Mouse (Mus musculus) liver, embryonic 13.5 days (tissue): ENCODE measurements at regions not wholly inside any gene's neighbourhood (a gene's known extent, or its start where the extent isn't known, plus 50 kb on each side); places are given as distances from the start of the nearest gene placed in this dataset.
A peak's percentile ranks its signal among the peaks of the same experiment; 100 is the strongest.

Experiments used
- ATAC-seq: fragments of 200-750 bp; cut with Nextera tagmentation; 2 replicates; pipeline ENCODE4 v1.8.0; 2017; ENCODE audit warnings: low read depth, mild to moderate bottlenecking, moderate number of reproducible peaks, moderate library complexity
- DNase-seq: peaks from one replicate; pipeline ENCODE4 v3.0.0; 2022
- H3K27ac ChIP-seq: fragments of 300-500 bp; sonication (generic); 2 replicates; pipeline ENCODE4 v1.5.1; 2015; ENCODE audit warnings: moderate library complexity, mild to moderate bottlenecking, inconsistent platforms
- H3K27me3 ChIP-seq: fragments of 300-500 bp; sonication (generic); 2 replicates; pipeline ENCODE4 v1.6.1; 2015; ENCODE audit warnings: mild to moderate bottlenecking, inconsistent platforms
- H3K36me3 ChIP-seq: fragments of 300-500 bp; sonication (generic); 2 replicates; pipeline ENCODE4 v1.6.1; 2015; ENCODE audit warnings: mild to moderate bottlenecking, inconsistent platforms
- H3K4me1 ChIP-seq: fragments of 300-500 bp; sonication (generic); replicated peaks from 2 replicates; pipeline ENCODE4 v1.6.1; 2015; ENCODE audit warnings: inconsistent platforms
- H3K4me2 ChIP-seq: fragments of 300-500 bp; sonication (generic); 2 replicates; pipeline ENCODE4 v1.6.1; 2015; ENCODE audit warnings: inconsistent platforms, mild to moderate bottlenecking, moderate library complexity
- H3K4me3 ChIP-seq: fragments of 300-500 bp; sonication (generic); replicated peaks from 2 replicates; pipeline ENCODE4 v1.5.1; 2015; ENCODE audit warnings: mild to moderate bottlenecking, inconsistent platforms
- H3K9ac ChIP-seq: fragments of 300-500 bp; sonication (generic); 2 replicates; pipeline ENCODE4 v1.6.1; 2015; ENCODE audit warnings: mild to moderate bottlenecking, inconsistent platforms
- H3K9me3 ChIP-seq: fragments of 300-500 bp; sonication (generic); replicated peaks from 2 replicates; pipeline ENCODE4 v1.6.1; 2016; ENCODE audit warnings: inconsistent platforms
- WGBS: fragments of 180-500 bp; shearing (Covaris S2); methylation state at CpG from one replicate; pipeline ENCODE4 v1.1.7; 2015; ENCODE audit not compliant: insufficient replicate concordance; 5-methylcytosine and 5-hydroxymethylcytosine counted together

- Histone ChIP-seq H3K4me3 (no peak overlapping the region), H3K36me3 (no peaks in the 10 kb centered on the region), H3K9me3 (no peaks in the 10 kb centered on the region), H3K4me1 (no peaks in the 10 kb centered on the region), H3K9ac (no peak overlapping the region), H3K27ac (peak overlapping the region; percentile 71), H3K4me2 (no peak overlapping the region), H3K27me3 (no peaks in the 10 kb centered on the region)
- DNase-seq, result no peak
- ATAC-seq, result 0 out of 2 replicates have a peak, but pooled peaks have one; percentile 39
- 35% methylated on average over 6 of the region's 6 CpGs for WGBS
These were observed 227.8 kb upstream of the Prox1 start for GRCm38 (mm10) chr1:190398308-190398707.

GRCm38 (mm10) chr1:190397811-190398210 lies 227.3 kb upstream of the Prox1 start:
- Histone ChIP-seq H3K9me3 (no peaks in the 10 kb centered on the region), H3K4me1 (no peaks in the 10 kb centered on the region), H3K27me3 (no peaks in the 10 kb centered on the region), H3K36me3 (no peaks in the 10 kb centered on the region), H3K9ac (no peak overlapping the region), H3K27ac (peak overlapping the region; percentile 71), H3K4me3 (no peak overlapping the region), H3K4me2 (no peak overlapping the region)
- WGBS, result 32% methylated on average over 2 of the region's 2 CpGs
- ATAC-seq (peak; percentile 65; the same call in 1 of the 2 replicates), DNase-seq (no peak)

- DNase-seq, result no peak
- Histone ChIP-seq H3K36me3 (no peaks in the 10 kb centered on the region), H3K4me2 (no peak overlapping the region), H3K4me1 (no peaks in the 10 kb centered on the region), H3K9me3 (no peaks in the 10 kb centered on the region), H3K4me3 (no peak overlapping the region), H3K27ac (no peak overlapping the region), H3K9ac (no peak overlapping the region), H3K27me3 (no peaks in the 10 kb centered on the region)
- WGBS, result 57% methylated on average over 6 of the region's 6 CpGs
- ATAC-seq, result no peak
These were observed 222.5 kb upstream of the Prox1 start for GRCm38 (mm10) chr1:190393061-190393460.

GRCm38 (mm10) chr1:190388853-190389252 lies 218.3 kb upstream of the Prox1 start:
- H3K4me3 ChIP-seq, result no peak overlapping the region
- H3K27ac ChIP-seq, result no peak overlapping the region
- H3K9me3 ChIP-seq, result no peaks in the 10 kb centered on the region
- no peaks in the 10 kb centered on the region for H3K4me1 ChIP-seq
- no peaks in the 10 kb centered on the region for H3K36me3 ChIP-seq
- no peaks in the 10 kb centered on the region for H3K27me3 ChIP-seq
- 57% methylated on average over 4 of the region's 4 CpGs for WGBS
- no peak for ATAC-seq
- H3K4me2 ChIP-seq, result no peak overlapping the region
- no peak for DNase-seq
- no peak overlapping the region for H3K9ac ChIP-seq

- no peak overlapping the region for H3K4me3 ChIP-seq
- no peak overlapping the region for H3K4me2 ChIP-seq
- H3K9ac ChIP-seq, result no peak overlapping the region
- WGBS, result 71% methylated on average over 12 of the region's 12 CpGs
- no peaks in the 10 kb centered on the region for H3K36me3 ChIP-seq
- no peaks in the 10 kb centered on the region for H3K9me3 ChIP-seq
- DNase-seq (no peak), ATAC-seq (no peak)
- H3K27me3 ChIP-seq, result no peaks in the 10 kb centered on the region
- no peak overlapping the region for H3K27ac ChIP-seq
- H3K4me1 ChIP-seq, result no peaks in the 10 kb centered on the region
These were observed 214.0 kb upstream of the Prox1 start for GRCm38 (mm10) chr1:190384555-190384954.

GRCm38 (mm10) chr1:190383256-190383838 lies 212.8 kb upstream of the Prox1 start:
- ATAC-seq, result no peak
- DNase-seq, result no peak

GRCm38 (mm10) chr1:190380151-190380550 lies 209.6 kb upstream of the Prox1 start:
- H3K4me2 ChIP-seq, result no peak overlapping the region
- DNase-seq (no peak), ATAC-seq (no peak)
- H3K9me3 ChIP-seq, result no peaks in the 10 kb centered on the region
- no peak overlapping the region for H3K9ac ChIP-seq
- H3K27me3 ChIP-seq, result no peaks in the 10 kb centered on the region
- no peaks in the 10 kb centered on the region for H3K36me3 ChIP-seq
- no peaks in the 10 kb centered on the region for H3K4me1 ChIP-seq
- H3K4me3 ChIP-seq, result no peak overlapping the region
- no peak overlapping the region for H3K27ac ChIP-seq
- 46% methylated on average over 10 of the region's 10 CpGs for WGBS

More at GRCm38 (mm10) chr1:190383256-190383838, 212.8 kb upstream of the Prox1 start:
- Histone ChIP-seq H3K27ac (no peak overlapping the region), H3K9me3 (no peaks in the 10 kb centered on the region), H3K4me1 (no peaks in the 10 kb centered on the region), H3K4me3 (no peak overlapping the region), H3K36me3 (no peaks in the 10 kb centered on the region), H3K4me2 (no peak overlapping the region), H3K9ac (no peak overlapping the region), H3K27me3 (no peaks in the 10 kb centered on the region)
- 52% methylated on average over 10 of the region's 10 CpGs for WGBS

GRCm38 (mm10) chr1:190375160-190375880 lies 204.8 kb upstream of the Prox1 start:
- DNase-seq, result no peak
- WGBS, result 54% methylated on average over 22 of the region's 22 CpGs

GRCm38 (mm10) chr1:190374270-190374669 lies 203.8 kb upstream of the Prox1 start:
- H3K4me2 ChIP-seq, result no peak overlapping the region
- H3K36me3 ChIP-seq, result no peaks in the 10 kb centered on the region
- H3K9ac ChIP-seq, result no peak overlapping the region
- H3K27me3 ChIP-seq, result no peaks in the 10 kb centered on the region
- ATAC-seq (peak; percentile 51), DNase-seq (peak; percentile 2)
- H3K9me3 ChIP-seq, result no peaks in the 10 kb centered on the region
- no peak overlapping the region for H3K27ac ChIP-seq
- no peak overlapping the region for H3K4me3 ChIP-seq
- 52% methylated on average over 3 of the region's 3 CpGs for WGBS
- H3K4me1 ChIP-seq, result no peaks in the 10 kb centered on the region

More at GRCm38 (mm10) chr1:190375160-190375880, 204.8 kb upstream of the Prox1 start:
- no peak overlapping the region for H3K27ac ChIP-seq
- H3K36me3 ChIP-seq, result no peaks in the 10 kb centered on the region
- no peak for ATAC-seq
- H3K9ac ChIP-seq, result no peak overlapping the region
- no peak overlapping the region for H3K4me2 ChIP-seq
- H3K27me3 ChIP-seq, result no peaks in the 10 kb centered on the region
- H3K9me3 ChIP-seq, result no peaks in the 10 kb centered on the region
- no peaks in the 10 kb centered on the region for H3K4me1 ChIP-seq
- no peak overlapping the region for H3K4me3 ChIP-seq

- no peak overlapping the region for H3K27ac ChIP-seq
- H3K4me3 ChIP-seq, result no peak overlapping the region
- ATAC-seq, result no peak
- no peaks in the 10 kb centered on the region for H3K9me3 ChIP-seq
- H3K4me1 ChIP-seq, result no peaks in the 10 kb centered on the region
- no peaks in the 10 kb centered on the region for H3K36me3 ChIP-seq
- H3K4me2 ChIP-seq, result no peak overlapping the region
- H3K9ac ChIP-seq, result no peak overlapping the region
- H3K27me3 ChIP-seq, result no peaks in the 10 kb centered on the region
- 61% methylated on average over 8 of the region's 8 CpGs for WGBS
- DNase-seq, result no peak
These were observed 196.1 kb upstream of the Prox1 start for GRCm38 (mm10) chr1:190366631-190367030.

- Histone ChIP-seq H3K4me2 (no peak overlapping the region), H3K27ac (no peak overlapping the region), H3K9me3 (no peaks in the 10 kb centered on the region), H3K9ac (no peak overlapping the region), H3K4me3 (no peak overlapping the region), H3K27me3 (no peaks in the 10 kb centered on the region), H3K36me3 (no peaks in the 10 kb centered on the region), H3K4me1 (no peaks in the 10 kb centered on the region)
- DNase-seq (no peak), ATAC-seq (no peak)
- WGBS, result 69% methylated on average over 11 of the region's 11 CpGs
These were observed 194.6 kb upstream of the Prox1 start for GRCm38 (mm10) chr1:190365126-190365525.

GRCm38 (mm10) chr1:190360661-190361060 lies 190.1 kb upstream of the Prox1 start:
- no peaks in the 10 kb centered on the region for H3K27me3 ChIP-seq
- ATAC-seq, result no peak
- H3K36me3 ChIP-seq, result no peaks in the 10 kb centered on the region
- H3K4me1 ChIP-seq, result no peaks in the 10 kb centered on the region
- H3K27ac ChIP-seq, result no peak overlapping the region
- H3K9me3 ChIP-seq, result no peaks in the 10 kb centered on the region
- no peak overlapping the region for H3K4me3 ChIP-seq
- H3K4me2 ChIP-seq, result no peak overlapping the region
- H3K9ac ChIP-seq, result no peak overlapping the region
- DNase-seq, result no peak
- 72% methylated on average over 5 of the region's 5 CpGs for WGBS
